Mouse (Mus musculus) megakaryocyte, embryonic 14.5 days (primary cell): Measurements from ENCODE around the gene Krt83. TPM values are rescaled to one million over a fixed set of nuclear protein-coding genes. Genes with fewer than 3 reads are reported as not detected.

Experiments used
- H3K27me3 ChIP-seq: replicated peaks from 2 replicates; pipeline ENCODE3; 2012; ENCODE audit warnings: inconsistent platforms
- H3K36me3 ChIP-seq: replicated peaks from 2 replicates; pipeline ENCODE3; 2012; ENCODE audit warnings: low read length, inconsistent platforms, mixed read lengths
- H3K4me1 ChIP-seq: 2 replicates; pipeline ENCODE4 v1.6.1; 2012; ENCODE audit warnings: inconsistent platforms
- H3K4me3 ChIP-seq: replicated peaks from 2 replicates; pipeline ENCODE3; 2012; ENCODE audit warnings: moderate library complexity, mild to moderate bottlenecking, inconsistent platforms
- H3K9me3 ChIP-seq: 2 replicates; pipeline ENCODE4 v1.6.1; 2012; ENCODE audit warnings: inconsistent platforms
- FLI1 ChIP-seq: IDR thresholded peaks from 2 replicates; pipeline ENCODE4 v1.6.1; 2012; ENCODE audit warnings: low read length, inconsistent platforms, mixed read lengths
- GATA1 ChIP-seq: IDR thresholded peaks from 3 replicates; pipeline ENCODE4 v1.6.1; 2012; ENCODE audit warnings: mixed read lengths, low read length, inconsistent platforms, borderline replicate concordance
- polyA plus RNA-seq: library from polyadenylated mRNA; stranded (reverse); fragments of >175 nt; gene quantifications from 2 replicates; pipeline ENCODE4 v1.2.3, GENCODE M21; 2012; ENCODE audit warnings: low replicate concordance; ENCODE audit not compliant: insufficient read depth

Krt83 gene
- polyA plus RNA-seq, 1 experiment = not detected

GRCm38 (mm10) chr15:101472952-101473528 is 18.3 kb downstream of the Krt83 start, which contains the start of gene Krt86:
Krt86 (plus strand) TSS chr15:101473478.
- no peak for TF ChIP-seq FLI1
- no peak for TF ChIP-seq GATA1
- H3K27me3 ChIP-seq = peaks cover 29% of the 10 kb centered on the region

GRCm38 (mm10) chr15:101469093-101469492 is 22.2 kb downstream of the Krt83 start:
- no peak for TF ChIP-seq FLI1
- TF ChIP-seq GATA1 = no peak
- Histone ChIP-seq H3K27me3 (peaks cover 16% of the 10 kb centered on the region), H3K36me3 (no peaks in the 10 kb centered on the region), H3K9me3 (no peaks in the 10 kb centered on the region), H3K4me3 (no peak overlapping the region), H3K4me1 (no peaks in the 10 kb centered on the region)

More at GRCm38 (mm10) chr15:101472952-101473528, 18.3 kb downstream of the Krt83 start, which contains the start of gene Krt86:
- H3K4me3 ChIP-seq = no peak within 1 kb of the TSS
- H3K36me3 ChIP-seq = no peaks in the 10 kb centered on the region
- H3K4me1 ChIP-seq = no peaks in the 10 kb centered on the region
- H3K9me3 ChIP-seq = no peaks in the 10 kb centered on the region

GRCm38 (mm10) chr15:101463651-101464050 is 27.7 kb downstream of the Krt83 start, which contains the start of gene Krt81:
Krt81 (minus strand) TSS chr15:101463751.
- Histone ChIP-seq H3K27me3 (peaks cover 38% of the 10 kb centered on the region), H3K4me3 (no peak within 1 kb of the TSS), H3K4me1 (no peaks in the 10 kb centered on the region), H3K9me3 (no peaks in the 10 kb centered on the region), H3K36me3 (no peaks in the 10 kb centered on the region)
- no peak for TF ChIP-seq GATA1
- TF ChIP-seq FLI1 = no peak

- H3K27me3 ChIP-seq = peaks cover 54% of the 10 kb centered on the region
- H3K36me3 ChIP-seq = no peaks in the 10 kb centered on the region
- TF ChIP-seq GATA1 (no peak), FLI1 (no peak)
- no peak overlapping the region for H3K4me3 ChIP-seq
- H3K4me1 ChIP-seq = no peaks in the 10 kb centered on the region
- peaks cover 24% of the 10 kb centered on the region for H3K9me3 ChIP-seq
These were observed 32.0 kb downstream of the Krt83 start for GRCm38 (mm10) chr15:101459283-101459682.

- no peaks in the 10 kb centered on the region for H3K36me3 ChIP-seq
- TF ChIP-seq FLI1 (no peak), GATA1 (no peak)
- H3K4me1 ChIP-seq = peaks cover under 1% of the 10 kb centered on the region; the same call in 1 of the 2 replicates
- H3K27me3 ChIP-seq = peaks cover 55% of the 10 kb centered on the region
- no peak overlapping the region for H3K4me3 ChIP-seq
- peaks cover 24% of the 10 kb centered on the region for H3K9me3 ChIP-seq
These were observed 32.9 kb downstream of the Krt83 start for GRCm38 (mm10) chr15:101458361-101458930.

- Histone ChIP-seq H3K36me3 (no peaks in the 10 kb centered on the region), H3K27me3 (peaks cover 55% of the 10 kb centered on the region), H3K9me3 (peaks cover 24% of the 10 kb centered on the region), H3K4me1 (peaks cover 3% of the 10 kb centered on the region; the same call in 1 of the 2 replicates), H3K4me3 (no peak overlapping the region)
- no peak for TF ChIP-seq GATA1
- TF ChIP-seq FLI1 = no peak
These were observed 35.4 kb downstream of the Krt83 start for GRCm38 (mm10) chr15:101455891-101456290.

GRCm38 (mm10) chr15:101455292-101455691 is 36.0 kb downstream of the Krt83 start:
- H3K4me3 ChIP-seq = no peak overlapping the region
- H3K36me3 ChIP-seq = no peaks in the 10 kb centered on the region
- H3K4me1 ChIP-seq = peaks cover 3% of the 10 kb centered on the region; the same call in 1 of the 2 replicates
- peaks cover 24% of the 10 kb centered on the region for H3K9me3 ChIP-seq
- TF ChIP-seq FLI1 (no peak), GATA1 (no peak)
- H3K27me3 ChIP-seq = peaks cover 55% of the 10 kb centered on the region

GRCm38 (mm10) chr15:101454774-101455173 is 36.5 kb downstream of the Krt83 start:
- Histone ChIP-seq H3K27me3 (peaks cover 55% of the 10 kb centered on the region), H3K4me3 (no peak overlapping the region), H3K4me1 (peaks cover 3% of the 10 kb centered on the region; the same call in 1 of the 2 replicates), H3K9me3 (peaks cover 24% of the 10 kb centered on the region), H3K36me3 (no peaks in the 10 kb centered on the region)
- TF ChIP-seq GATA1 (no peak), FLI1 (no peak)

GRCm38 (mm10) chr15:101453093-101453736 is 38.1 kb downstream of the Krt83 start:
- Histone ChIP-seq H3K27me3 (peaks cover 56% of the 10 kb centered on the region), H3K36me3 (no peaks in the 10 kb centered on the region)

GRCm38 (mm10) chr15:101447444-101447843 is 43.9 kb downstream of the Krt83 start, which contains the start of gene Krt88:
Krt88 (plus strand) TSS chr15:101447744.
- H3K27me3 ChIP-seq = peaks cover 37% of the 10 kb centered on the region
- no peak within 1 kb of the TSS for H3K4me3 ChIP-seq
- H3K36me3 ChIP-seq = no peaks in the 10 kb centered on the region
- peaks cover 5% of the 10 kb centered on the region; the same call in 1 of the 2 replicates for H3K4me1 ChIP-seq
- TF ChIP-seq FLI1 (no peak), GATA1 (no peak)
- H3K9me3 ChIP-seq = peaks cover 6% of the 10 kb centered on the region

More at GRCm38 (mm10) chr15:101453093-101453736, 38.1 kb downstream of the Krt83 start:
- peaks cover 30% of the 10 kb centered on the region for H3K9me3 ChIP-seq
- TF ChIP-seq FLI1 (no peak), GATA1 (no peak)
- H3K4me3 ChIP-seq = no peak overlapping the region
- peaks cover 8% of the 10 kb centered on the region; the same call in 1 of the 2 replicates for H3K4me1 ChIP-seq
